Mouse (Mus musculus): ENCODE results near the gene Kif6.

- TF ChIP-seq EP300 (IDR thresholded peaks at IDR 0.05; ENCODE audit: insufficient read depth, low read depth, low read length) (no peak), CTCF (IDR thresholded peaks at IDR 0.05) (no peak), POLR2A (IDR thresholded peaks at IDR 0.05; ENCODE audit: insufficient read depth, low read depth, low read length) (no peak)
Measured at GRCm38 (mm10) chr17:49933806-49934205, 318.9 kb downstream of the Kif6 start.

Measured in heart, adult 2 months (tissue).